Mouse (Mus musculus): ENCODE data around the gene Acsbg2.

The Acsbg2 gene

GRCm38 (mm10) chr17:56872512-56872911, 1.7 kb downstream of the Acsbg2 start:
- no peak for DNase-seq (ENCODE audit: extremely low spot score, low read depth, low spot score)

DNA sequence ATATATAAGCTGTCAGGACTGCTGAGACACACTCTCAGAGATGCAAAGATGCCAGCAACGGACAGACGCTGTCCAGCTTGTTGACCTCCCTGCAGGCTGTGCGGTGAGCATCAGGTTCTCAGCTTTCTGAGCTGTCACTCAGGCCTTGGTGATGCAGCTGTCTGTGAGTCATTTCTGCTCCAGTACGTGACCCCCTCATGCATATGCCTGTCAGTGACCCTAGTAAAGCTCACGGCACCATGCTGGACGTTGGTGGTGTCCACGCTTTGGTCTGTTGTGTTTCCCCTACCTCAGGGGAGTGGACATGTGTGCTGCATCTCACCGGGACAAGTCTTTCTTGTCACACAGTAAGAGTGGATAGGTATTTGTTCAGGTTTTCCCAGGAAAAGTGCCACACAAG, 2.5 kb downstream of the Acsbg2 start:
- no peak for DNase-seq (ENCODE audit: extremely low spot score, low read depth, low spot score)

GRCm38 (mm10) chr17:56870287-56870953, 3.8 kb downstream of the Acsbg2 start:
- no peak for DNase-seq (ENCODE audit: extremely low spot score, low read depth, low spot score)

GRCm38 (mm10) chr17:56869481-56869977, 4.7 kb downstream of the Acsbg2 start:
- DNase-seq (ENCODE audit: extremely low spot score, low read depth, low spot score), result no peak

GRCm38 (mm10) chr17:56866071-56866470, 8.2 kb downstream of the Acsbg2 start:
- DNase-seq (ENCODE audit: extremely low spot score, low read depth, low spot score), result no peak

GRCm38 (mm10) chr17:56861197-56861596, 13.1 kb downstream of the Acsbg2 start:
- no peak for DNase-seq (ENCODE audit: extremely low spot score, low read depth, low spot score)

GRCm38 (mm10) chr17:56858922-56859321, 15.3 kb downstream of the Acsbg2 start:
- DNase-seq (ENCODE audit: extremely low spot score, low read depth, low spot score), result no peak

DNA sequence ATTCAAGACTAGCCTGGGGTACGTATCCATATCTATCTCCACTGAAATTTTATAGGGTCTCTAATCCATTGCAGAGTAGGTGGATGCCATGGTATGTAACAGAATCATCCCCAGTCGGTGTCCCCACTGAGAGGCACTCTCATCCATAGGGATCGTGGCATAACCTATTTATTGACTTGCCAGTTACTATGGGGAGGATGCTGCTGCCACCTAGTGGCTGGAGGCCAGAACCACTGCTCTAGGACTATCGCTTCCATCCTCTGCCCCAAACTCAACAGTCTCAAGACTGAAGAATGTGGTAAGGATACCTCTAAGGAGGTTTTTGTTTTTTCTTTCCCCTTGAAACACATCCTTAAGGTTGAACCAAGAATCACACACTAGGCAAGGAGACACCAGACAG, 16.0 kb downstream of the Acsbg2 start:
- DNase-seq (ENCODE audit: extremely low spot score, low read depth, low spot score), result peak; percentile 18

- no peak for DNase-seq (ENCODE audit: extremely low spot score, low read depth, low spot score)
These were observed 18.8 kb downstream of the Acsbg2 start for GRCm38 (mm10) chr17:56855421-56855820.

GRCm38 (mm10) chr17:56851167-56851566, 23.1 kb downstream of the Acsbg2 start:
- no peak for DNase-seq (ENCODE audit: extremely low spot score, low read depth, low spot score)

- no peak for DNase-seq (ENCODE audit: extremely low spot score, low read depth, low spot score)
These were observed 24.5 kb downstream of the Acsbg2 start for GRCm38 (mm10) chr17:56849710-56850109.

GRCm38 (mm10) chr17:56848785-56849184, 25.5 kb downstream of the Acsbg2 start:
- no peak for DNase-seq (ENCODE audit: extremely low spot score, low read depth, low spot score)

DNA sequence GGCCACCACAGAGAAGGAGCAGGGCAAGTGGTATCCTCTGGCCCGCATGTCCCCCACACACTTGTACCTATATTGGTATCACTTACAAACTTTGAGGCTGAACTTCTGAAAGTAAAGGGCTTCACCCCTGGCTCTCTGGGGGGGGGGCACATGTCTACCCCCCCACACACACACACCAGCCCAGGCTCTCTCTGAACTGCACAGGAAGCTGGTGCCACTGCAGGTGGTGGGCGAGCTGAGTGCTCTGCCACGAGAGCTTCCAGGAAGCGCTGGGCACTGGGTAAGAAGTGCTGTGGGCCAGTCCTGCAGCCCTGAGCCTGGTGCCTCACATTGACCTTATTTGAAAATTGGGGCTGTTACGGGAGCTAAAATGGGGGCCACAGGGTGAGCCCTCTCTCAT, 30.6 kb downstream of the Acsbg2 start:
- no peak for DNase-seq (ENCODE audit: extremely low spot score, low read depth, low spot score)

DNA sequence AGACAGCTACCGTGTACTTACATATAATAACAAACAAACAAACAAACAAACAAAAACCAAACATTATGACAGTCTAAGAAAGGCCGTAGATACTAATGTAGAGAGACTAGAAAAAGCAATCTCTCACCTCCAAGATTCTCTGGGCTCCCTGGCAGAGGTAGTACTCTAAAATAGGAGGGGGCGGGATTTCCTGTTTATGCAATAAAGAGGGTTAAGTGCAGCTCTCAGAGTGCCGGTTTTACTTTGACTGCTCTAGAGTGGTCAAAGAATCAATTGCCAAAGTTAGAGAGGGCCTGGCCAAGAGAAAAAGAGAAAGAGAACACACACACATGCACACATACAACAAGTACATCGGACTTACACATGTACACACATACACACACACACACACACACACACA, 32.1 kb downstream of the Acsbg2 start:
- no peak for DNase-seq (ENCODE audit: extremely low spot score, low read depth, low spot score)

DNA sequence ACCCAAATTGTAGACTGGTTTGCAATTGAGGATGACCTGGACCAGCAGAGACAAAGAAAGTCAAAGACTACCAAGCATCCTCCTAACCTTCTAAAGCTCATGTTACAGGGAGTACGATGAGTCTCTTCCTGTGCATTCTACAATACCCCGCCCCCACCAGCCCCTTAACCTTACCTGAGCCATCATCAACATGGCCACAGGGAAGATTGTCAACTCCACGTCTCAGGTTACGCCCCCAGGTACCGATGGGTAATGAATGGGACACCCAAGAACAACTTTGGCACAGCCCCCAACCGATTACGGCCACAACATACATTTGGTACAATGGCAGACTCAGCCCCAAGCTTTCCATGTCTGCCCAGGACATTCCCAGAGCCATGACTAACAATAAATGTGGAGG, 33.7 kb downstream of the Acsbg2 start:
- no peak for DNase-seq (ENCODE audit: extremely low spot score, low read depth, low spot score)

GRCm38 (mm10) chr17:56836336-56836735, 37.9 kb downstream of the Acsbg2 start:
- DNase-seq (ENCODE audit: extremely low spot score, low read depth, low spot score), result no peak

DNA sequence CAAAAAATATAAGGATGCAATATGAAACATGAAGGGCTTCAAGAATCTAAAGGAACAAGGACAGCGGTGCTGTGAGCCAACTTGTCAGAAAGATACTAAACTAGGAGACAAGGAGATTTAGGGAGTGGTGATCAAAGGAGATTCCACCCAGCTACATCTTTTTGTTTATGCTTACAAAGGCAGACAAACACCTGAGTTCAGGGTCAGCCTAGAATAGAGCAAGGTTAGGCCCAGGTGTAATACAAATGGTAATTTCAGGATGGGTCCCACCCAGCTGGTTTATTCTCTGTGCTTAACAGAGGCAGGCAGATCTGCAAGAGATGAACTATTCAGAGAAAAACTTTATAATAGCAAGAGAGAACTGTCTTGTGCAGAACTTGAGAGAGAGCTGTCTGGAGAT, 40.9 kb downstream of the Acsbg2 start:
- no peak for DNase-seq (ENCODE audit: extremely low spot score, low read depth, low spot score)

DNA sequence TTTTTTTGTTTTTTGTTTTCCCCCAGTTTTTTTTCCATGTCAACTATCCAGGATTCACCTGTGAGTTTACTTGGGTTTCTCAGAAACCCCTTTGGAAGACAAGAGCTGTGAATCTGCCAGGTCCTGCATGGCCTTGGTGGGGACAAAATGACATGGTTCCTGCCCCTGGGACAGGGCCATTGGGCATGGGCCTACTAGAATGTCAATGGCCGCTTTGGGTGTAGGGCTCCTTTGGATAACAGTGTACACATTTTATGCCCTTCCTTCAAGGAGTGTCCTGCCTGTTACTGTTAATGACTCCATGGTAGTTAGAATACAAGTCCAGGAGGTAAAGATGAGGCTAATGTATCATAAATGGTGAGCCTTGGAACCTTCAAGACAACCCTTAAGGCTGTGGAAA, 41.3 kb downstream of the Acsbg2 start:
- DNase-seq (ENCODE audit: extremely low spot score, low read depth, low spot score), result no peak

GRCm38 (mm10) chr17:56831111-56831816, 43.0 kb downstream of the Acsbg2 start:
- peak; percentile 87 for DNase-seq (ENCODE audit: extremely low spot score, low read depth, low spot score)

- no peak for DNase-seq (ENCODE audit: extremely low spot score, low read depth, low spot score)
These were observed 43.7 kb downstream of the Acsbg2 start, which contains the start of gene Rfx2 for GRCm38 (mm10) chr17:56830411-56831110. Gene Rfx2, minus strand, starts transcription at chr17:56831013.

DNA sequence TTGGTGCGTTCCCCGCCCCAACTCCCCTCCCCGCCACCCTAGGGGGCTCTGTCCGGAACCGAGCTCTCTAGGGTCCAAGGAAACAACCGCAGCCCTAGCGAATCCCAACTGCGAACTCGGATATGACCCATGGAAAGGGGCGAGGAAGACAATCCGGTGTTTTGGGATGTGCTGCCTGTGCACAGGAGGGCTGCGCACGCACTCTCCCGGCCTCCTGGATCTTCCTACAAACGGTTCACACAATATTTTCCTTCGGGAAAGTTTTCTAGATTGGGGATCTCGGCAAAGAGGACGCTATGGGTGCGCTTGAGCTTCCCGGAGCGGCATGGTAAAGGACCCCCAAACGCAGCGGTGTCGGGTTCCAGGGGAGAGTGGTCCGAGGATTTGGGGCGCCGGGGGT, 44.5 kb downstream of the Acsbg2 start:
- no peak for DNase-seq (ENCODE audit: extremely low spot score, low read depth, low spot score)

DNA sequence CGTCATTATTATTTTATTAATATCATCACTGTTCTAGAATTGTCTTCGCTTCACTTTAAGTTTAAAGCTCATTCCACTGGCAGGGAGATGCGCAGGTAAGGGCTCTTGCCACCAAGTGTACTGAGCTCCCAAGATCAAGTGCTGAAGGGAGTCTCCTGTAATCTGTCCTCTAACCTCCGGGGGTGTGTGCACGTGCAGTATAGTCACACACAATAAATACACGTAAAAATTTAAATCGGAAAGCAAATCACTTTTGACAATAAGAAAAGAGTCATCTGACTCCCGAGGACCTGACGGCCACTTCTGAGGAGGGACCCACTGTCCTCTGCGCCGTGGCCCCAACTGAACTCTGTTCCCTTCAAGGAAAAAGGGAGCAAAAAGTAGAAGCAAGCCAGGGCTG, 45.1 kb downstream of the Acsbg2 start:
- no peak for DNase-seq (ENCODE audit: extremely low spot score, low read depth, low spot score)
